Mouse (Mus musculus) lung, embryonic 15.5 days (tissue): ENCODE results near the gene Psmd9. TPM values are rescaled to one million over a fixed set of nuclear protein-coding genes. Genes with fewer than 3 reads are reported as not detected.

Source experiments
- ATAC-seq: fragments of 200-750 bp; cut with Nextera tagmentation; 2 replicates; pipeline ENCODE4 v1.8.0; 2017; ENCODE audit warnings: moderate number of reproducible peaks, borderline replicate concordance; ENCODE audit not compliant: low FRiP score, low TSS enrichment; ENCODE audit errors: extremely low read depth
- H3K27ac ChIP-seq: fragments of 300-500 bp; sonication (generic); 2 replicates; pipeline ENCODE4 v1.5.1; 2015; ENCODE audit warnings: moderate library complexity, mild to moderate bottlenecking, inconsistent platforms
- H3K27me3 ChIP-seq: fragments of 300-500 bp; sonication (generic); 2 replicates; pipeline ENCODE4 v1.6.1; 2015; ENCODE audit warnings: inconsistent platforms
- H3K36me3 ChIP-seq: fragments of 300-500 bp; sonication (generic); 2 replicates; pipeline ENCODE4 v1.6.1; 2015; ENCODE audit warnings: inconsistent platforms
- H3K4me1 ChIP-seq: fragments of 300-500 bp; sonication (generic); 2 replicates; pipeline ENCODE4 v1.6.1; 2015; ENCODE audit warnings: inconsistent platforms
- H3K4me2 ChIP-seq: fragments of 300-500 bp; sonication (generic); 2 replicates; pipeline ENCODE4 v1.6.1; 2015; ENCODE audit warnings: inconsistent platforms, mild to moderate bottlenecking, moderate library complexity
- H3K4me3 ChIP-seq: fragments of 300-500 bp; sonication (generic); 2 replicates; pipeline ENCODE4 v1.5.1; 2015; ENCODE audit warnings: mild to moderate bottlenecking, inconsistent platforms
- H3K9ac ChIP-seq: fragments of 300-500 bp; sonication (generic); 2 replicates; pipeline ENCODE4 v1.6.1; 2015; ENCODE audit warnings: inconsistent platforms
- H3K9me3 ChIP-seq: fragments of 300-500 bp; sonication (generic); 2 replicates; pipeline ENCODE4 v1.6.1; 2016; ENCODE audit warnings: inconsistent platforms
- WGBS: fragments of 180-500 bp; shearing (Covaris S2); methylation state at CpG from one replicate; pipeline ENCODE4 v1.1.7; 2015; 5-methylcytosine and 5-hydroxymethylcytosine counted together
- polyA plus RNA-seq: library from polyadenylated mRNA; unstranded; fragments of >200 nt; fragmentation: Nextera tagmentation; extraction: Ambion mirVana; gene quantifications from 2 replicates; pipeline ENCODE4 v1.2.1, GENCODE M21; 2015

The Psmd9 gene
- polyA plus RNA-seq, 1 experiment from 2014 or later: 85.3 TPM

- ATAC-seq: peak; percentile 89
- Histone ChIP-seq H3K27ac (peak overlapping the region; percentile 75), H3K9ac (no peak overlapping the region), H3K36me3 (no peaks in the 10 kb centered on the region), H3K4me3 (no peak overlapping the region), H3K4me1 (peaks cover 12% of the 10 kb centered on the region; the same call in 1 of the 2 replicates), H3K9me3 (no peaks in the 10 kb centered on the region), H3K27me3 (0 out of 2 replicates have a peak, but pooled peaks cover 3% of the 10 kb centered on the region), H3K4me2 (no peak overlapping the region)
- 39% methylated on average over 7 of the region's 7 CpGs for WGBS
Measured at GRCm38 (mm10) chr5:123277342-123277701, 108.1 kb downstream of the Psmd9 start.

- Histone ChIP-seq H3K27ac (peak overlapping the region; percentile 75), H3K36me3 (no peaks in the 10 kb centered on the region), H3K9ac (no peak overlapping the region), H3K4me1 (peaks cover 12% of the 10 kb centered on the region; the same call in 1 of the 2 replicates), H3K4me2 (no peak overlapping the region), H3K4me3 (no peak overlapping the region), H3K27me3 (0 out of 2 replicates have a peak, but pooled peaks cover 3% of the 10 kb centered on the region), H3K9me3 (no peaks in the 10 kb centered on the region)
- peak; percentile 58; the same call in 1 of the 2 replicates for ATAC-seq
- WGBS: 45% methylated on average over 4 of the region's 4 CpGs
Measured at GRCm38 (mm10) chr5:123277704-123278103, 108.5 kb downstream of the Psmd9 start.

- H3K27ac ChIP-seq: no peak overlapping the region
- no peaks in the 10 kb centered on the region for H3K9me3 ChIP-seq
- H3K27me3 ChIP-seq: 0 out of 2 replicates have a peak, but pooled peaks cover 3% of the 10 kb centered on the region
- no peak for ATAC-seq
- H3K9ac ChIP-seq: no peak overlapping the region
- no peaks in the 10 kb centered on the region for H3K36me3 ChIP-seq
- no peak overlapping the region for H3K4me2 ChIP-seq
- no peak overlapping the region for H3K4me3 ChIP-seq
- WGBS: 80% methylated on average over 4 of the region's 4 CpGs
- peaks cover 12% of the 10 kb centered on the region; the same call in 1 of the 2 replicates for H3K4me1 ChIP-seq
Measured at GRCm38 (mm10) chr5:123279248-123279647, 110.0 kb downstream of the Psmd9 start.

- H3K36me3 ChIP-seq: no peaks in the 10 kb centered on the region
- ATAC-seq: no peak
Measured at GRCm38 (mm10) chr5:123281336-123282136, 112.3 kb downstream of the Psmd9 start.

GRCm38 (mm10) chr5:123285174-123285573, 116.0 kb downstream of the Psmd9 start:
- Histone ChIP-seq H3K4me1 (no peaks in the 10 kb centered on the region), H3K27ac (no peak overlapping the region), H3K9ac (no peak overlapping the region), H3K4me3 (no peak overlapping the region), H3K36me3 (no peaks in the 10 kb centered on the region), H3K4me2 (no peak overlapping the region), H3K9me3 (no peaks in the 10 kb centered on the region), H3K27me3 (0 out of 2 replicates have a peak, but pooled peaks cover 3% of the 10 kb centered on the region)
- 39% methylated on average over 8 of the region's 8 CpGs for WGBS
- ATAC-seq: no peak

More at GRCm38 (mm10) chr5:123281336-123282136, 112.3 kb downstream of the Psmd9 start:
- Histone ChIP-seq H3K27me3 (0 out of 2 replicates have a peak, but pooled peaks cover 3% of the 10 kb centered on the region), H3K9ac (no peak overlapping the region), H3K9me3 (no peaks in the 10 kb centered on the region), H3K4me2 (no peak overlapping the region), H3K4me3 (no peak overlapping the region), H3K4me1 (peaks cover 5% of the 10 kb centered on the region; the same call in 1 of the 2 replicates), H3K27ac (no peak overlapping the region)
- WGBS: 68% methylated on average over 9 of the region's 9 CpGs

GRCm38 (mm10) chr5:123288079-123288478, 118.9 kb downstream of the Psmd9 start:
- H3K4me2 ChIP-seq: no peak overlapping the region
- no peak; the same call in 1 of the 2 replicates for ATAC-seq
- no peak overlapping the region for H3K4me3 ChIP-seq
- no peak overlapping the region for H3K27ac ChIP-seq
- no peaks in the 10 kb centered on the region for H3K4me1 ChIP-seq
- H3K27me3 ChIP-seq: no peaks in the 10 kb centered on the region
- no peaks in the 10 kb centered on the region for H3K9me3 ChIP-seq
- no peak overlapping the region for H3K9ac ChIP-seq
- no peaks in the 10 kb centered on the region for H3K36me3 ChIP-seq
- WGBS: 90% methylated on average over 5 of the region's 5 CpGs

- Histone ChIP-seq H3K9ac (no peak overlapping the region), H3K27me3 (no peaks in the 10 kb centered on the region; the same call in 1 of the 2 replicates), H3K4me2 (no peak overlapping the region), H3K4me3 (no peak overlapping the region), H3K27ac (no peak overlapping the region), H3K36me3 (no peaks in the 10 kb centered on the region), H3K9me3 (no peaks in the 10 kb centered on the region), H3K4me1 (no peaks in the 10 kb centered on the region)
- no peak for ATAC-seq
- WGBS: 78% methylated on average over 9 of the region's 9 CpGs
Measured at GRCm38 (mm10) chr5:123294653-123295052, 125.4 kb downstream of the Psmd9 start.

GRCm38 (mm10) chr5:123296224-123296806, 127.1 kb downstream of the Psmd9 start:
- Histone ChIP-seq H3K36me3 (no peaks in the 10 kb centered on the region), H3K4me1 (peaks cover 4% of the 10 kb centered on the region; the same call in 1 of the 2 replicates), H3K4me3 (no peak overlapping the region), H3K9ac (no peak overlapping the region), H3K4me2 (no peak overlapping the region), H3K27ac (no peak overlapping the region), H3K9me3 (no peaks in the 10 kb centered on the region), H3K27me3 (no peaks in the 10 kb centered on the region; the same call in 1 of the 2 replicates)
- no peak for ATAC-seq
- WGBS: 62% methylated on average over 12 of the region's 12 CpGs

GRCm38 (mm10) chr5:123296972-123297754, 128.0 kb downstream of the Psmd9 start:
- no peak for ATAC-seq
- 59% methylated on average over 23 of the region's 23 CpGs for WGBS
- H3K9ac ChIP-seq: no peak overlapping the region
- no peak overlapping the region for H3K4me2 ChIP-seq
- H3K36me3 ChIP-seq: no peaks in the 10 kb centered on the region
- peaks cover 4% of the 10 kb centered on the region; the same call in 1 of the 2 replicates for H3K4me1 ChIP-seq
- H3K27ac ChIP-seq: no peak overlapping the region
- H3K9me3 ChIP-seq: no peaks in the 10 kb centered on the region
- H3K4me3 ChIP-seq: no peak overlapping the region
- no peaks in the 10 kb centered on the region; the same call in 1 of the 2 replicates for H3K27me3 ChIP-seq

GRCm38 (mm10) chr5:123297830-123298229, 128.6 kb downstream of the Psmd9 start:
- Histone ChIP-seq H3K9me3 (no peaks in the 10 kb centered on the region), H3K27ac (no peak overlapping the region), H3K4me1 (peaks cover 4% of the 10 kb centered on the region; the same call in 1 of the 2 replicates), H3K9ac (no peak overlapping the region), H3K4me2 (no peak overlapping the region), H3K27me3 (no peaks in the 10 kb centered on the region; the same call in 1 of the 2 replicates), H3K4me3 (no peak overlapping the region), H3K36me3 (no peaks in the 10 kb centered on the region)
- WGBS: 76% methylated on average over 7 of the region's 7 CpGs
- no peak for ATAC-seq

GRCm38 (mm10) chr5:123298526-123298925, 129.3 kb downstream of the Psmd9 start:
- ATAC-seq: no peak
- Histone ChIP-seq H3K4me3 (no peak overlapping the region), H3K27me3 (no peaks in the 10 kb centered on the region; the same call in 1 of the 2 replicates), H3K4me1 (peaks cover 4% of the 10 kb centered on the region; the same call in 1 of the 2 replicates), H3K4me2 (no peak overlapping the region), H3K36me3 (no peaks in the 10 kb centered on the region), H3K9ac (no peak overlapping the region), H3K27ac (no peak overlapping the region), H3K9me3 (no peaks in the 10 kb centered on the region)
- WGBS: 88% methylated on average over 6 of the region's 6 CpGs
